Mouse (Mus musculus): ENCODE data around the gene Stra6. TPM values are rescaled to one million over a fixed set of nuclear protein-coding genes. Genes with fewer than 3 reads are reported as not detected.

Gene Stra6
- polyA plus RNA-seq, 1 experiment from 2014 or later = 47.2 TPM

- Histone ChIP-seq H3K27me3 (replicated peaks; ENCODE audit: low read depth, poor library complexity, severe bottlenecking) (peaks cover 100% of the 10 kb centered on the region), H3K4me1 (peaks cover 97% of the 10 kb centered on the region), H3K4me3 (peak overlapping the region; percentile 50), H3K36me3 (replicated peaks) (no peaks in the 10 kb centered on the region), H3K9me3 (no peaks in the 10 kb centered on the region), H3K27ac (replicated peaks) (peak overlapping the region; percentile 26; the same call in 1 of the 2 replicates)
- under 1% methylated on average over 58 of the region's 58 CpGs for WGBS
- peak; percentile 73 for DNase-seq (ENCODE audit: low spot score)
These were observed 134.5 kb downstream of the Stra6 start for GRCm38 (mm10) chr9:58197781-58198701.

GRCm38 (mm10) chr9:58198801-58199371, 135.3 kb downstream of the Stra6 start:
- no peaks in the 10 kb centered on the region for H3K36me3 ChIP-seq (replicated peaks)
- H3K9me3 ChIP-seq = no peaks in the 10 kb centered on the region
- H3K4me1 ChIP-seq = peaks cover 98% of the 10 kb centered on the region
- H3K27ac ChIP-seq (replicated peaks) = 0 out of 2 replicates have a peak overlapping the region, but pooled peaks have one; percentile 22
- peaks cover 100% of the 10 kb centered on the region for H3K27me3 ChIP-seq (replicated peaks; ENCODE audit: low read depth, poor library complexity, severe bottlenecking)
- no peak for DNase-seq (ENCODE audit: low spot score)
- H3K4me3 ChIP-seq = peak overlapping the region; percentile 50
- WGBS = 1% methylated on average over 38 of the region's 38 CpGs

- peak; percentile 63 for DNase-seq (ENCODE audit: low spot score)
- 1% methylated on average over 41 of the region's 41 CpGs for WGBS
- H3K27ac ChIP-seq (replicated peaks) = peak overlapping the region; percentile 22; the same call in 1 of the 2 replicates
These were observed 136.0 kb downstream of the Stra6 start for GRCm38 (mm10) chr9:58199381-58200269.

GRCm38 (mm10) chr9:58200270-58201090, 136.9 kb downstream of the Stra6 start:
- no peaks in the 10 kb centered on the region for H3K36me3 ChIP-seq (replicated peaks)
- 7% methylated on average over 11 of the region's 11 CpGs for WGBS
- no peaks in the 10 kb centered on the region for H3K9me3 ChIP-seq
- DNase-seq (ENCODE audit: low spot score) = peak; percentile 25
- peak overlapping the region; percentile 50 for H3K4me3 ChIP-seq
- peaks cover 85% of the 10 kb centered on the region for H3K4me1 ChIP-seq
- no peak overlapping the region; the same call in 1 of the 2 replicates for H3K27ac ChIP-seq (replicated peaks)
- peaks cover 97% of the 10 kb centered on the region for H3K27me3 ChIP-seq (replicated peaks; ENCODE audit: low read depth, poor library complexity, severe bottlenecking)

More at GRCm38 (mm10) chr9:58199381-58200269, 136.0 kb downstream of the Stra6 start:
- peaks cover 94% of the 10 kb centered on the region for H3K4me1 ChIP-seq
- H3K27me3 ChIP-seq (replicated peaks; ENCODE audit: low read depth, poor library complexity, severe bottlenecking) = peaks cover 97% of the 10 kb centered on the region
- peak overlapping the region; percentile 50 for H3K4me3 ChIP-seq
- H3K36me3 ChIP-seq (replicated peaks) = no peaks in the 10 kb centered on the region
- no peaks in the 10 kb centered on the region for H3K9me3 ChIP-seq

DNA sequence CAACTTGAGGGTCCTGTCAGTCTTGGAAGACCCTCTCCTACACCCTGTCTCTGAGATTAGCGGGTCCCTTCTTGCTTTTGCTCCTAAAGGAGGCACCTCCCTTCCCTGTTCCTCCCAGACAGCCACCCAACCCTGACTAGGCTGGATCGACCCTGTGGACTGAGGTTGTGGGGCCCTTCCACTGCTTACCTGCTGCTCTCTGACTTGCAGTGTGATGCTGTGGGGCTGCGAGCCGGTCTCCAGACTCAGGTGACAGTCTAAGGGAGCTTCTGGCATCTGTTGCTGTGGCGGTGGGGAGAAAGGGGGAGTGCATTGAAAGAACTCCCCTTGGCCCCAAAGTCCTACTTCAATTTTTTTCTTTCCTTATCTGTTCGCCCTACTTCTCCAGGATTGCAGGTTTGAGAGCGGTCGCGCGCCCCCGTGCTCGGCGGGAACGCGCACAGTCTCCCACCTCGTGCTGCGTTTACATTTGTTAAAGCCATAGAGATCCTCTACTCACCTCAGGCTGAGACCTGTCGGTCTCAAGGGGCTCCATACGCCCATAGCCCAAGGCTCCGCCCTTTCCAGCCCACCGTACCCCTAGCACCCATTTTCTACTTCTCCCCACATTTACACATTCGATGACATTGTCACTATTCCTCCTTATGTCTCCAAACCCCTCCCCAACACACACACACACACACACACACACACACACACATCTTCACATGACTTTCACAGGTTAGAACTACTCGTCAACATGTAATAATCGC, 137.7 kb downstream of the Stra6 start:
- Histone ChIP-seq H3K27ac (replicated peaks) (0 out of 2 replicates have a peak overlapping the region, but pooled peaks have one; percentile 3), H3K9me3 (no peaks in the 10 kb centered on the region), H3K36me3 (replicated peaks) (no peaks in the 10 kb centered on the region), H3K4me3 (peak overlapping the region; percentile 50), H3K4me1 (peaks cover 77% of the 10 kb centered on the region), H3K27me3 (replicated peaks; ENCODE audit: low read depth, poor library complexity, severe bottlenecking) (peaks cover 97% of the 10 kb centered on the region)
- 2% methylated on average over 24 of the region's 24 CpGs for WGBS
- peak; percentile 48 for DNase-seq (ENCODE audit: low spot score)

- Histone ChIP-seq H3K4me3 (peak overlapping the region; percentile 50), H3K27ac (replicated peaks) (0 out of 2 replicates have a peak overlapping the region, but pooled peaks have one; percentile 21)
These were observed 138.4 kb downstream of the Stra6 start for GRCm38 (mm10) chr9:58201861-58202549.

GRCm38 (mm10) chr9:58202676-58203453, 139.3 kb downstream of the Stra6 start:
- H3K36me3 ChIP-seq (replicated peaks) = no peaks in the 10 kb centered on the region
- WGBS = 4% methylated on average over 14 of the region's 14 CpGs
- peaks cover 62% of the 10 kb centered on the region for H3K4me1 ChIP-seq
- peak overlapping the region; percentile 50 for H3K4me3 ChIP-seq
- peaks cover 92% of the 10 kb centered on the region for H3K27me3 ChIP-seq (replicated peaks; ENCODE audit: low read depth, poor library complexity, severe bottlenecking)
- DNase-seq (ENCODE audit: low spot score) = peak; percentile 38
- no peaks in the 10 kb centered on the region for H3K9me3 ChIP-seq
- H3K27ac ChIP-seq (replicated peaks) = peak overlapping the region; percentile 62; the same call in 1 of the 2 replicates

More at GRCm38 (mm10) chr9:58201861-58202549, 138.4 kb downstream of the Stra6 start:
- H3K4me1 ChIP-seq = peaks cover 70% of the 10 kb centered on the region
- H3K36me3 ChIP-seq (replicated peaks) = no peaks in the 10 kb centered on the region
- DNase-seq (ENCODE audit: low spot score) = no peak
- WGBS = under 1% methylated on average over 37 of the region's 37 CpGs
- no peaks in the 10 kb centered on the region for H3K9me3 ChIP-seq
- H3K27me3 ChIP-seq (replicated peaks; ENCODE audit: low read depth, poor library complexity, severe bottlenecking) = peaks cover 97% of the 10 kb centered on the region

Other genes with a start within 250 kb of the Stra6 start
- gene Arid3b, start 227.0 kb upstream of the Stra6 start, polyA plus RNA-seq (2016; fragmentation: Nextera tagmentation; extraction: Ambion mirVana) = 51.0 and 64.3 TPM in 2 replicates
- gene Ubl7, start 152.8 kb upstream of the Stra6 start, polyA plus RNA-seq (2016; fragmentation: Nextera tagmentation; extraction: Ambion mirVana) = 118 and 130 TPM in 2 replicates
- gene Sema7a, start 123.7 kb upstream of the Stra6 start, polyA plus RNA-seq (2016; fragmentation: Nextera tagmentation; extraction: Ambion mirVana) = 0.08 and 0.25 TPM in 2 replicates
- not detected in 2 replicates for gene Cyp11a1, start 57.4 kb upstream of the Stra6 start, polyA plus RNA-seq (2016; fragmentation: Nextera tagmentation; extraction: Ambion mirVana)
- 0.36 and 0.56 TPM in 2 replicates for gene Ccdc33, start 55.0 kb downstream of the Stra6 start, polyA plus RNA-seq (2016; fragmentation: Nextera tagmentation; extraction: Ambion mirVana)
- 13.8 and 18.2 TPM in 2 replicates for gene Islr, start 140.5 kb downstream of the Stra6 start, polyA plus RNA-seq (2016; fragmentation: Nextera tagmentation; extraction: Ambion mirVana)
- gene Islr2, start 140.5 kb downstream of the Stra6 start, polyA plus RNA-seq (2016; fragmentation: Nextera tagmentation; extraction: Ambion mirVana) = 1.5 and 2.2 TPM in 2 replicates
- 17.2 and 17.6 TPM in 2 replicates for gene Pml, start 186.0 kb downstream of the Stra6 start, polyA plus RNA-seq (2016; fragmentation: Nextera tagmentation; extraction: Ambion mirVana)
- 28.4 and 30.2 TPM in 2 replicates for gene Stoml1, start 189.4 kb downstream of the Stra6 start, polyA plus RNA-seq (2016; fragmentation: Nextera tagmentation; extraction: Ambion mirVana)
- 7.0 and 11.9 TPM in 2 replicates for gene Loxl1, start 249.4 kb downstream of the Stra6 start, polyA plus RNA-seq (2016; fragmentation: Nextera tagmentation; extraction: Ambion mirVana)

Data from embryonic facial prominence, embryonic 10.5 days (tissue).